Mouse (Mus musculus): ENCODE data around the gene Mtnr1b. TPM values are rescaled to one million over a fixed set of nuclear protein-coding genes. Genes with fewer than 3 reads are reported as not detected.

Mtnr1b gene
- polyA plus RNA-seq, 1 experiment, result not detected

GRCm38 (mm10) chr9:15802413-15803027 is 71.8 kb downstream of the Mtnr1b start:
- no peak overlapping the region for H3K27ac ChIP-seq (ENCODE audit: insufficient read depth, low read depth, low read length)
- TF ChIP-seq CTCF (conservative IDR thresholded peaks at IDR 0.05; ENCODE audit: insufficient read depth, insufficient read length, low read depth, low read length) (no peak), POLR2A (IDR thresholded peaks at IDR 0.05; ENCODE audit: low read depth, low read length) (no peak)
- DNase-seq, result no peak
- H3K36me3 ChIP-seq (ENCODE audit: control insufficient read depth, insufficient read depth, low read length), result no peaks in the 10 kb centered on the region
- H3K4me1 ChIP-seq (ENCODE audit: control insufficient read depth, insufficient read depth, low read length), result no peaks in the 10 kb centered on the region
- no peak overlapping the region for H3K4me3 ChIP-seq (ENCODE audit: insufficient read depth, low read depth, low read length)
- no peaks in the 10 kb centered on the region for H3K27me3 ChIP-seq (replicated peaks; ENCODE audit: control insufficient read depth, insufficient read depth, low read length)

- TF ChIP-seq CTCF (conservative IDR thresholded peaks at IDR 0.05; ENCODE audit: insufficient read depth, insufficient read length, low read depth, low read length), result no peak
- no peak for TF ChIP-seq POLR2A (IDR thresholded peaks at IDR 0.05; ENCODE audit: low read depth, low read length)
- no peaks in the 10 kb centered on the region for H3K27me3 ChIP-seq (replicated peaks; ENCODE audit: control insufficient read depth, insufficient read depth, low read length)
- no peaks in the 10 kb centered on the region for H3K36me3 ChIP-seq (ENCODE audit: control insufficient read depth, insufficient read depth, low read length)
- H3K4me1 ChIP-seq (ENCODE audit: control insufficient read depth, insufficient read depth, low read length), result no peaks in the 10 kb centered on the region
- no peak for DNase-seq
- WGBS, result 79% methylated on average over 5 of the region's 5 CpGs
- no peak overlapping the region for H3K4me3 ChIP-seq (ENCODE audit: insufficient read depth, low read depth, low read length)
- H3K27ac ChIP-seq (ENCODE audit: insufficient read depth, low read depth, low read length), result no peak overlapping the region
Observed at GRCm38 (mm10) chr9:15800402-15800801, 74.0 kb downstream of the Mtnr1b start.

- H3K4me1 ChIP-seq (ENCODE audit: control insufficient read depth, insufficient read depth, low read length), result no peaks in the 10 kb centered on the region; the same call in 1 of the 2 replicates
- no peaks in the 10 kb centered on the region for H3K27me3 ChIP-seq (replicated peaks; ENCODE audit: control insufficient read depth, insufficient read depth, low read length)
- no peak overlapping the region for H3K4me3 ChIP-seq (ENCODE audit: insufficient read depth, low read depth, low read length)
- TF ChIP-seq CTCF (conservative IDR thresholded peaks at IDR 0.05; ENCODE audit: insufficient read depth, insufficient read length, low read depth, low read length), result no peak
- TF ChIP-seq POLR2A (IDR thresholded peaks at IDR 0.05; ENCODE audit: low read depth, low read length), result no peak
- no peaks in the 10 kb centered on the region for H3K36me3 ChIP-seq (ENCODE audit: control insufficient read depth, insufficient read depth, low read length)
- WGBS, result 67% methylated on average over 6 of the region's 6 CpGs
- no peak overlapping the region for H3K27ac ChIP-seq (ENCODE audit: insufficient read depth, low read depth, low read length)
- DNase-seq, result peak; percentile 30
Observed at GRCm38 (mm10) chr9:15794408-15794807, 79.9 kb downstream of the Mtnr1b start.

- Histone ChIP-seq H3K4me3 (ENCODE audit: insufficient read depth, low read depth, low read length) (no peak overlapping the region), H3K36me3 (ENCODE audit: control insufficient read depth, insufficient read depth, low read length) (no peaks in the 10 kb centered on the region), H3K27ac (ENCODE audit: insufficient read depth, low read depth, low read length) (no peak overlapping the region), H3K4me1 (ENCODE audit: control insufficient read depth, insufficient read depth, low read length) (no peaks in the 10 kb centered on the region; the same call in 1 of the 2 replicates), H3K27me3 (replicated peaks; ENCODE audit: control insufficient read depth, insufficient read depth, low read length) (no peaks in the 10 kb centered on the region)
- TF ChIP-seq CTCF (conservative IDR thresholded peaks at IDR 0.05; ENCODE audit: insufficient read depth, insufficient read length, low read depth, low read length), result no peak
- TF ChIP-seq POLR2A (IDR thresholded peaks at IDR 0.05; ENCODE audit: low read depth, low read length), result no peak
- WGBS, result 87% methylated on average over 9 of the region's 9 CpGs
- DNase-seq, result no peak
Observed at GRCm38 (mm10) chr9:15792076-15792475, 82.3 kb downstream of the Mtnr1b start.

GRCm38 (mm10) chr9:15786610-15787009 is 87.7 kb downstream of the Mtnr1b start:
- WGBS, result 80% methylated on average over 2 of the region's 2 CpGs
- Histone ChIP-seq H3K4me1 (ENCODE audit: control insufficient read depth, insufficient read depth, low read length) (no peaks in the 10 kb centered on the region; the same call in 1 of the 2 replicates), H3K27ac (ENCODE audit: insufficient read depth, low read depth, low read length) (no peak overlapping the region), H3K4me3 (ENCODE audit: insufficient read depth, low read depth, low read length) (no peak overlapping the region), H3K36me3 (ENCODE audit: control insufficient read depth, insufficient read depth, low read length) (no peaks in the 10 kb centered on the region), H3K27me3 (replicated peaks; ENCODE audit: control insufficient read depth, insufficient read depth, low read length) (no peaks in the 10 kb centered on the region)
- DNase-seq, result no peak
- no peak for TF ChIP-seq POLR2A (IDR thresholded peaks at IDR 0.05; ENCODE audit: low read depth, low read length)
- TF ChIP-seq CTCF (conservative IDR thresholded peaks at IDR 0.05; ENCODE audit: insufficient read depth, insufficient read length, low read depth, low read length), result no peak

GRCm38 (mm10) chr9:15786192-15786591 is 88.2 kb downstream of the Mtnr1b start:
- Histone ChIP-seq H3K27ac (ENCODE audit: insufficient read depth, low read depth, low read length) (no peak overlapping the region), H3K4me1 (ENCODE audit: control insufficient read depth, insufficient read depth, low read length) (no peaks in the 10 kb centered on the region; the same call in 1 of the 2 replicates), H3K36me3 (ENCODE audit: control insufficient read depth, insufficient read depth, low read length) (no peaks in the 10 kb centered on the region), H3K4me3 (ENCODE audit: insufficient read depth, low read depth, low read length) (no peak overlapping the region), H3K27me3 (replicated peaks; ENCODE audit: control insufficient read depth, insufficient read depth, low read length) (no peaks in the 10 kb centered on the region)
- no peak for DNase-seq
- WGBS, result 35% methylated on average over 3 of the region's 3 CpGs
- TF ChIP-seq POLR2A (IDR thresholded peaks at IDR 0.05; ENCODE audit: low read depth, low read length) (no peak), CTCF (conservative IDR thresholded peaks at IDR 0.05; ENCODE audit: insufficient read depth, insufficient read length, low read depth, low read length) (no peak)

GRCm38 (mm10) chr9:15781936-15782335 is 92.4 kb downstream of the Mtnr1b start:
- 52% methylated on average over 4 of the region's 4 CpGs for WGBS

More at GRCm38 (mm10) chr9:15781936-15782335, 92.4 kb downstream of the Mtnr1b start:
- no peak for DNase-seq
- Histone ChIP-seq H3K4me3 (ENCODE audit: insufficient read depth, low read depth, low read length) (no peak overlapping the region), H3K36me3 (ENCODE audit: control insufficient read depth, insufficient read depth, low read length) (no peaks in the 10 kb centered on the region), H3K27me3 (replicated peaks; ENCODE audit: control insufficient read depth, insufficient read depth, low read length) (no peaks in the 10 kb centered on the region), H3K27ac (ENCODE audit: insufficient read depth, low read depth, low read length) (no peak overlapping the region), H3K4me1 (ENCODE audit: control insufficient read depth, insufficient read depth, low read length) (no peaks in the 10 kb centered on the region)
- no peak for TF ChIP-seq POLR2A (IDR thresholded peaks at IDR 0.05; ENCODE audit: low read depth, low read length)
- no peak for TF ChIP-seq CTCF (conservative IDR thresholded peaks at IDR 0.05; ENCODE audit: insufficient read depth, insufficient read length, low read depth, low read length)
